Mouse (Mus musculus) layer of hippocampus, adult 2 months (tissue): Measurements from ENCODE around the gene Rhbdd3. TPM values are rescaled to one million over a fixed set of nuclear protein-coding genes. Genes with fewer than 3 reads are reported as not detected.
A peak's percentile ranks its signal among the peaks of the same experiment; 100 is the strongest.

ENCODE experiments used
- DNase-seq, 2 experiments: peaks; one replicate each; pipeline ENCODE4 v3.0.0; 2022; ENCODE audit warnings: low spot score in 2 of 2
- H3K27ac ChIP-seq: fragments of 200-600 bp; 2 replicates; pipeline ENCODE4 v1.8.1; 2022
- H3K4me3 ChIP-seq: fragments of 200-600 bp; 2 replicates; pipeline ENCODE4 v1.8.1; 2022; ENCODE audit warnings: mild to moderate bottlenecking
- CTCF ChIP-seq: fragments of 200-600 bp; conservative IDR thresholded peaks from 2 replicates; pipeline ENCODE4 v1.8.1; 2022; ENCODE audit warnings: antibody characterized with exemption, mild to moderate bottlenecking, moderate library complexity
- total RNA-seq, 2 experiments: library from RNA; stranded (reverse); gene quantifications; 2 replicates each; pipeline ENCODE4 v1.2.3; 2021

Gene Rhbdd3
- total RNA-seq, 2 experiments from 2014 or later, result 19.7 to 19.8 TPM

DNA sequence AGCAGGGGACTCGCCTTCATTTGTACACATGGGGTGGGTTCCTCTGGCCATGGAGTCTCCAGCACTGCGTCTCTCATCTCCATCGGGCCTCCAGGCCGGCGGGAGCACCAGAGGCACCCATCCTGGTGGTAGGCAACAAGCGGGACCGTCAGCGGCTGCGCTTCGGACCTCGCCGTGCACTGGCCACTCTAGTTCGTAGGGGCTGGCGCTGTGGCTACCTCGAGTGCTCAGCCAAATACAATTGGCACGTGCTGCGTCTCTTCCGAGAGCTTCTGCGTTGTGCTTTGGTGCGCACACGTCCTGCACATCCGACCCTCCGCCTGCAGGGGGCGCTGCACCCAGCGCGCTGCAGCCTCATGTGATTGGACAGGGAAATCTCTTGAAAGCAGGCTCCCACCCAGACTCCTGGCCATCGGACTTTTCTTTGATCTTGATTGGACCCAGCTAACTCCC, 39.0 kb upstream of the Rhbdd3 start:
- Histone ChIP-seq H3K27ac (peak overlapping the region; percentile 93), H3K4me3 (peak overlapping the region; percentile 92)
- peak; percentile 98 for TF ChIP-seq CTCF
- peak; percentile 69 to 82 for DNase-seq

DNA sequence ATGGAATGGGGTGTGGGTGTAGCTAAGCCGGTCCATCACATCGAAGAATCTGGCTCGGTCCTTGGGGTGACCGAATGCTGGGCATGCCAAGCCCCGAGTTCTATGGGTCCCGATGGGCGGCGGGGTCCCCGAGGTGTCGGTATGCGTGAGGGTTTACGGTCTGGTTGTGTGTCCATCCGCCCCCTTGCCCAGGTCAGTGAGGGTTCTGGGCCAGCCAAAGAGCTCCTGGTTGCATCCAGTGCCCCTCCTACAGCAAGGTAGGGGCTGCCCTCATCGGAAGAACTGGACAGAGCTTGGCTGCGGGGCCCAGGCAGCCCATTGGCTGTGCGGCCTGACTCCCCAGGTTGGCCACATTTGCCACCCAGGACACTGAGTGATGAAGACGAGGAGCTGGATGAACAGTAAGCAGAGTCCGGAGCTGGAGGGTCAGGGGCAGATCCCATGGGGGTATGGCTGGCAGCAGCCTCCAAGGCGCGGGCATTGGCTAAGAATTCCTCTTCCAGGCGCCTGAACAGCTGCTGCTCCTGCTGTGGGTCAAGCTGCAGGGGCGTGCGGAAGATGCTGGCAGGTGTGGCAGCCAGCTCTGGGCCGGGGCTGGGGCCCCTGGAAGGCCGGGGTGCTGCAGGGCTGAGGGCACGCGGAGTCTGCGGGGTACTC, 37.8 kb upstream of the Rhbdd3 start:
- Histone ChIP-seq H3K4me3 (peak overlapping the region; percentile 92), H3K27ac (peak overlapping the region; percentile 93)

DNA sequence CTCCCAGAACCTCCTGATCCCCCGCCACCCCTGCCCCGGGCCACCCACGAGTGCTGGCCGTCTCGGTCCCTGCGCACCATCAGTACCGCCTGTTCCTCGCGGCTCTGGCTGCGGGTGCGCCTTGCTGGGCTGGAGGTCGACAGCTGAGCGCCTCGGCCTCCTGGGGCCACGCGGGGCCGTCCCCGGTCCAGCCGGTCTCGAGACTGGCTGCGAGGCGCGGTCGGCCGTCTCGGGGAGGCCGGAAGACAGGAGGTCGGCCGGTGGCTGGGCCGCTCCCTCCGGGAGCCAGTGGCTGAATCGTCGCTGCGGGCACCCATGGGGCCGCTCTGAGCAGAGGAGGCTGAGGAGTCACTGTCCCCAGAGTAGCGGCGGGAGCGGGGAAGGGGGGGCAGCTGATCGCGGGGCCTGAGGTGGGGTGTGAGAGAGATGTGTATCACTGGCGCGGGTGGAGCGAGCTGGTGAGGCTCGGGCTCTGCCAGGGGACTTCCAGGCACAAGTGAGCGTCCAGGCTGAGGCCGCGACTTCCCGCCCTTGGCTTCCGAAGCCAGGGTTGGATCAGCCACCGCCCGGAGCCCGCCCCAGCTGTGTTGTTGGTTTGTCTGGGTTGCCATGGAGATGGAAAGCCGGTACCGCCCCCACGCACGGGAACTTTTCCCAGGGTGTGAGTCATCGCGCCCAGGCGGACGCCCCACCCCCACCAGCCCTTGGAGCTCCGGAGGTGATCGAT, 37.1 kb upstream of the Rhbdd3 start:
- Histone ChIP-seq H3K27ac (peak overlapping the region; percentile 93), H3K4me3 (peak overlapping the region; percentile 92)
- TF ChIP-seq CTCF, result no peak
- DNase-seq, result peak; percentile 94 to 97

More for the DNA sequence above, 37.8 kb upstream of the Rhbdd3 start:
- no peak for TF ChIP-seq CTCF
- no peak for DNase-seq

DNA sequence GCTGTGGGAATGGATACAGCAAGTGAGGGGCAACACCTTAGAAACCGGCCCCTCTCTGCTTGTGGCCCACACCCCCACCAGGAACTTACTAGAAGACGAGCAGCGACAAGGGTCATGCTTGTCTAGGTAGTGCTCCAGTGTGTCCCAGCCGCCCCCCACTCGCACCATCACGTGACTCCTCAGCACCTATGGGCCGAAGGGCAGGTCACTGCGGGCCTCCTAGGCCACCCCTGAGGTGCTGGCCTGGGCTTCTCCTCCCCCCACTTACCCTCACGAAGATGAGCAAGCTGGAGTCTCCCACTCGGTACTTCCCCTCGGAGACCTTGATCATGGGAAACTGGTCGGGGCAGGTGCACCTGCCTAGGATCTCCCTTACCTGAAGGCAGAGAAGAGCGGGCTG, 36.4 kb upstream of the Rhbdd3 start:
- no peak for TF ChIP-seq CTCF
- Histone ChIP-seq H3K27ac (peak overlapping the region; percentile 93), H3K4me3 (peak overlapping the region; percentile 92)
- no peak for DNase-seq

DNA sequence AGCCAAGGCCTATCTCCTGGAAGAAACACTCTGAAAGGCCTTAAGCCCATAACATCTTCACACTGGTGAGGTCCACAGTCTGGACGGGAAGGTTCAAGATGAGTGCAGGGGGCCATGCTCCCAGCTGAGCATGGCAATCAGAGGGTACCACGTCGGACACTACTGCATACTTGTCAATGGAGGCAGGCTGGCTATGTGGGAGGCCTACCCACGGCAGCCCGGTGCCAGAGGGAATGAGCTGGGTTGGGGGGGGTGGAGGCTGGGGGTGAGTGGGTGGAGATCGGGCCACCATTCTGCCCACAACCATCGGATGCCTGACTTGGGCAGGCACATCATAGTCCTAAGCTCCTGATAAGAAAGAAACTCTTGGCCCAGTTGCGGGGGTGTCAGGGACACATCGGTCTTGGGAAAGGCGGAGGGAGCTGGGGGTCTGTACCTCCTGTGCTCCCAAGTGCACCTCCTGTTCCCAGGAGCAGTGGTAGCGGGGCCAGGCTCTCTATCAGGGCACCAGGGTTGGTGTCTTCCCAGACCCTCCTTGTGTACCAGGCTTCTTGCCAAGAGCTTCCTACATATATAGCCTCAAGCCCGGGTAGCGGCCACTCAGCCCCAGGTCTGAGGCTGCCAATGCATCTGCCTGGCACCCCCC, 35.7 kb upstream of the Rhbdd3 start:
- Histone ChIP-seq H3K4me3 (peak overlapping the region; percentile 92), H3K27ac (peak overlapping the region; percentile 93)
- DNase-seq, result no peak
- TF ChIP-seq CTCF, result no peak

DNA sequence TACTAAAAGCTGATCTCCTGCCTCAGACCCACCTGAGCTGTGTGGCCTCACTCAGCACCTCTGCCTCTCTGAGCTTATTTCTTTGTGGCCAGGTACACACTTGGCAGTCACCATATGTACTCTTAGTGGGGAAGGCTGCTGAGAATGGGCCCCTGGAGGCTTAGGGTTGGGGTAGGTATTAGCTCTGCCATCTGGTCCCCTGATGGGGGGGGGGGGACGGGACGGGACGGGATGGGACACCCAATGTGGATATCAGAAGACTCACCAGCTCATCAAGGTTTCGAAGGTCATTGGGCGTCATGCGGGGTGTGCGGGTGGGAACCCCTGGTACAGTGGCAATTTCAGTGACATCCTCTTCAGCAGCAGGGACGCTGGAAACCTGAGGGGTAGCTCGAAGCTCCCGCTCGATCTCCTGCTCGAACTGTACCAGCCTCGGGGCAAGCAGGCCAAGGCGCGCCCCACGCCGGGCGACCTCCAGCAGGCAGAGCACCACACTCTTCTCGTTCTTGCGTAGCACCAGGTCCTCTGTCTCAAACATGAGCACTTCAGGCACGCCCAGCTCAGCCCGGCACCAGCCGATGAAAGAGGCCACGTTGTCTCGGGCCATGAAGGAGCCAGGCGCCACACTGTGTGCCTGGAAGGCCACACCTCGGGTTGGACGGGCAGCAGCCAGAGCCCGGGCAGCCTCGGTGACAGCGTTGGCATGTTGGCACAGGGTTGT, 35.0 kb upstream of the Rhbdd3 start:
- peak overlapping the region; percentile 93 for H3K27ac ChIP-seq
- peak overlapping the region; percentile 92 for H3K4me3 ChIP-seq
- DNase-seq, result no peak
- no peak for TF ChIP-seq CTCF

DNA sequence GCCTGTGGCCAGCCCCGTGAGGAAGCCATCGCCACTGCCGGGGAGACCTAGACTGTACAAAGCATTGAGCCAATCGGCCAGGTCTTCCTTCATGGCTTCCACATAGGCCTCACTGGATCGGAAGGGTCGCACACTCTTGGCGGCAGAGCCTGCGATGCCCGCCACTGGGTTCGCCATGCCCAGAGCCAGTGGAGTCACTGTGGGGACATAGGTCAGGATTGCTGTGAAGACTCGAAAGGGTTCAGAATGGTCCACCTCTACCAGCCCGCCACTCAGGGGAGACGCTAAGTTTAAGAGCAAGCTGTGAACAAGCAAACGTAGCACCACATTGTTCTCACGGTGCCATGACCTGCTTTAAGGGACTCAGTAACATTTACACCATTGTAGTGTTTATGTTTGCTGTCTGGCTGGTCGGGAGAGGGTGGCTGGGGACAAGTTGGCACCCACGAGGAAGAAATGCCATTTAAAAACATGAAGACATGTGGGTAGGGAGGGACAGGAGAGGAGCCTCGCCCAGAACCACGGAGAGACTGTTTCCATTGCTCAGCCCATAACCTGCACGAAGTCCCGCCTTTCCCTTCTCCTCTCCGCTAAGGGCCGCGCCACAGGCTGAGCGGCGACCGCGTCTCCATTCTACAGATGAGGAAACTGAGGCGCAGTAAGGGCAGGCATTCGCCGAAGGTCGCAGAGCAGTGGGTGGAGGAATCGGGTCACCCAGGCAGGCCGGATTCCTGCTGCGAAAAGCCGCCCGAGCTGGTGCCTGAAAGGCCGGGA, 34.3 kb upstream of the Rhbdd3 start:
- TF ChIP-seq CTCF, result no peak
- Histone ChIP-seq H3K4me3 (peak overlapping the region; percentile 92), H3K27ac (peak overlapping the region; percentile 93)
- no peak for DNase-seq

DNA sequence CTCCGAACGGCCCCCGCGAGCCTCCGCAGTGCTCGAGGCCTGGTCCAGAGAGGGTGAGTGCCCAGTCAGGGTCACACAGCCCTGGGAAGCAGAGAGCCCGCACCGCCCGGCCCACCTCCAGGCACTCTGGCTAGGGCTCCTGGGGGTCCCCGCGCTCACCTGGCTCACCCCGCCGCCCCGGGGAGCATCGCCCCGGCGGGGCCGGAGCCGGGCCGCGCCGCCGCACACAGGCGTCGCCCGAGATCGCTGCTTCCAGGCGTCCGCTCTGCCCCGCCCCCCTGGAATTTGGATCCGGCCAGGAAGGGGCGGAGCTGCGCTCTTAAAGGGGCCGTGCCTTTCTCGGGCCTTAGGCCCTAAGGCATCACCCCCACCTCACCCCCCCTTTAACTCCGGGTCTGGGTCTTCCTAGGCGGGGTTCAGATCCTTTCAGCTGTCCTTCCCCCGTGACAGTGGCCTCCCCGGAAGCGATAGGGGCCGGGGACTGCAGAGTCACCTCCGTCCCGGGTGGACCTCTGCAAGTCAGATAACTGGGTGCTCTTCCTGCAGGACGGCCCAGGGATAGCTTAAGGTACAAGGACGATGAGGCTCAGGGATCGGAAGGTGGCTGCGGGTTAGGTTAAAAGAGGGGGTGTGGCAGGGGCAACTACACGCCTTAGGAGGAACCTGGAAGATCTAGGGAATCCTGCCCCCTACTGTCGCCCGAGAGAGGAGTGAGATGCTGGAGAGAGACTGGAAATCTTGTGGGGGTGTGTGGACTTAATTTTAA, 33.5 kb upstream of the Rhbdd3 start, which contains the start of gene Gas2l1:
Gas2l1 (minus strand) TSS at position 272 of the 766 bp plus-strand sequence.
- peak within 1 kb of the TSS; percentile 93 for H3K27ac ChIP-seq
- peak; percentile 82 for TF ChIP-seq CTCF
- peak within 1 kb of the TSS; percentile 92 for H3K4me3 ChIP-seq
- DNase-seq, result peak; percentile 86 to 89

DNA sequence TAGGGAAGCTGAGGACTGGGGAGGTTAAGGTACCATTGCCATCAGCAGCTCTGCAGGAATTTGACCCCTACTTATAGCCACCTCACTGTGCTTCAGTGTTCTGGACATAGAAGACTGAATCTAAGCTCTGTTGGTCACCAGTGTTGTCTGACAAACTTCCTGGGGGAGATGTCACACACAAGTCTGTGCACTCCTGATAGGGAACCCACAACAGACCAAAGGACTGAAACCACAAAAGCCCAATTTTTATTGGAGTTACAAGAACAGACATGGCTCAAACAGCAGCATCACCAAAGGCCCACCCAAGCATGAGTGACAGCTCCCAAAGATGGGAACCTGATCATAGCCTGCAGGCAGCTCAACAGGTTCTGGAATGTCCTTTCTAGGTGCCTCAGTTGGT, 31.7 kb upstream of the Rhbdd3 start:
- Histone ChIP-seq H3K4me3 (no peak overlapping the region), H3K27ac (no peak overlapping the region)
- no peak for DNase-seq
- TF ChIP-seq CTCF, result no peak

DNA sequence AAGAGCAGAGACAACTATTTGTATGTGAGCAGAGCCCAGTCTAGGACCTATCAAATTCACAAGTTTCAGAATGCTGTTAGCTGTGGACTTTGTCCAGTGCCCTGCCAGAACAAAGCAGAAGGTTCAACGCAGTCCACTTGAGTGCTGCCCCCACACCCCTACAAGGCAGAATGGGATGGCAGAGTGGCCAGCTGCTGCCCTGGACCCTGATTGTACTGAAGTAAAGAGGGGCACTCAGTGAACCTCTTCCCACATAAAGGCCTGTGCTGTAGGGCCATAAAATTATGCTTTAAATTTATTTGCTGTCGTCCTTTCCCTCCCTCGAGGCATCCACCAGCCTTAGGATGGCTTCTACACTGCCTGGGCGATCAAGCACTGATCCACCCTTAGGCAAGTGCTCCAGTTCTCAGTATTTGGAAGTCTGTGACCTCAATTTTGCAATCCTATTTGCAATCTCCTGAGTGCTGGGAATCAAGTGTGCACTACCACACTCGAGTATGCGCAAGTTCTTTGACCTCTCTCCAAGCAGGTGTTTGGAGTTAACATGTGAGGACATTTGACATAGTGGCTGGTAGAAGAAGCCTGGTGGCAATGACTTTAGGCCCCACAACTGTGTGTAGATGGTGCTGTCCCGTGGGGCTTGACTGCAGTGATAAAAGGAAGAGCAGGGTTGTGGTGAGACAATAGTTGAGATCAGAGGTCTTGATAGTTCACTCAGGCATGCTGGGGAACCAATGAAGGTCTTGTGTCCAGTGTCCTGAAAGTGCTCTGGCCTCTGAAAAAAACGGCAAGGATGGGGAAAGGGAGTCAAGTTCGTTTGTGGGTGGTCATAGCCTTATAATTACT, 30.4 kb upstream of the Rhbdd3 start:
- DNase-seq, result no peak
- H3K4me3 ChIP-seq, result no peak overlapping the region
- no peak for TF ChIP-seq CTCF
- no peak overlapping the region for H3K27ac ChIP-seq
